Mouse (Mus musculus) heart, postnatal 0 days (tissue): ENCODE measurements around the gene Sgk1. TPM values are rescaled to one million over a fixed set of nuclear protein-coding genes. Genes with fewer than 3 reads are reported as not detected.

Experiments
- ATAC-seq: fragments of 200-750 bp; cut with Nextera tagmentation; 2 replicates; pipeline ENCODE4 v1.8.0; 2017; ENCODE audit warnings: low read depth, moderate number of reproducible peaks, moderate library complexity; ENCODE audit not compliant: insufficient read depth
- DNase-seq: peaks from one replicate; pipeline ENCODE4 v3.0.0-alpha.2; 2016; ENCODE audit warnings: low spot score
- H3K27ac ChIP-seq: fragments of 300-500 bp; sonication (generic); 2 replicates; pipeline ENCODE4 v1.5.1; 2014; ENCODE audit warnings: low read depth, mild to moderate bottlenecking
- H3K27me3 ChIP-seq: fragments of 300-500 bp; sonication (generic); 2 replicates; pipeline ENCODE4 v1.6.1; 2014; ENCODE audit warnings: low read length, mixed read lengths; ENCODE audit not compliant: control insufficient read depth, insufficient read depth
- H3K36me3 ChIP-seq: fragments of 300-500 bp; sonication (generic); replicated peaks from 2 replicates; pipeline ENCODE4 v1.6.1; 2014; ENCODE audit warnings: low read length, mixed read lengths; ENCODE audit not compliant: control insufficient read depth, insufficient read depth
- H3K4me1 ChIP-seq: fragments of 300-500 bp; sonication (generic); 2 replicates; pipeline ENCODE4 v1.6.1; 2014; ENCODE audit warnings: antibody characterized with exemption; ENCODE audit not compliant: control insufficient read depth, insufficient read depth
- H3K4me2 ChIP-seq: fragments of 300-500 bp; sonication (generic); 2 replicates; pipeline ENCODE4 v1.6.1; 2014; ENCODE audit warnings: low read depth, mild to moderate bottlenecking, low read length, moderate library complexity
- H3K4me3 ChIP-seq: fragments of 300-500 bp; sonication (generic); 2 replicates; pipeline ENCODE4 v1.5.1; 2014; ENCODE audit warnings: low read depth, low read length
- H3K9ac ChIP-seq: fragments of 300-500 bp; sonication (generic); replicated peaks from 2 replicates; pipeline ENCODE4 v1.6.1; 2014; ENCODE audit warnings: low read depth, low read length, mixed read lengths
- H3K9me3 ChIP-seq: fragments of 300-500 bp; sonication (generic); replicated peaks from 2 replicates; pipeline ENCODE4 v1.6.1; 2016; ENCODE audit warnings: low read length; ENCODE audit not compliant: control insufficient read depth
- CTCF ChIP-seq: IDR thresholded peaks from 2 replicates; pipeline ENCODE4 v1.5.1; 2016; ENCODE audit warnings: antibody characterized with exemption, control low read depth, low read depth
- EP300 ChIP-seq: IDR thresholded peaks from 2 replicates; pipeline ENCODE4 v1.6.1; 2016; ENCODE audit warnings: antibody characterized with exemption, low read depth
- WGBS: fragments of 180-500 bp; shearing (Covaris S2); extraction: QIAGEN DNeasy Blood & Tissue Kit; methylation state at CpG from one replicate; pipeline ENCODE4 v1.1.7; 2014; 5-methylcytosine and 5-hydroxymethylcytosine counted together
- polyA plus RNA-seq: library from polyadenylated mRNA; unstranded; fragments of >200 nt; fragmentation: Nextera tagmentation; extraction: Ambion mirVana; gene quantifications from 2 replicates; pipeline ENCODE4 v1.2.1, GENCODE M21; 2015
- total RNA-seq: library from RNA; depleted of rRNA; stranded (reverse); fragments of >200 nt; gene quantifications from 2 replicates; pipeline ENCODE4 v1.2.3, GENCODE M21; 2014; ENCODE audit warnings: low replicate concordance; rRNA removed

Gene Sgk1
- total RNA-seq (134 and 321 TPM in 2 replicates), polyA plus RNA-seq (33.2 and 35.8 TPM in 2 replicates)

- DNase-seq (no peak), ATAC-seq (no peak)
- Histone ChIP-seq H3K27me3 (peaks cover 20% of the 10 kb centered on the region), H3K27ac (0 out of 2 replicates have a peak within 1 kb of the TSS, but pooled peaks have one; percentile 6), H3K4me3 (peak within 1 kb of the TSS; percentile 47), H3K9me3 (no peaks in the 10 kb centered on the region), H3K4me1 (no peaks in the 10 kb centered on the region), H3K4me2 (peak within 1 kb of the TSS; percentile 60), H3K36me3 (no peaks in the 10 kb centered on the region), H3K9ac (peak within 1 kb of the TSS; percentile 27; the same call in 1 of the 2 replicates)
- WGBS, result 5% methylated on average over 36 of the region's 36 CpGs
- TF ChIP-seq CTCF (no peak), EP300 (no peak)
Observed at GRCm38 (mm10) chr10:21882184-21883081, at the start of gene Sgk1. Gene Sgk1, plus strand, starts transcription at chr10:21882184.

GRCm38 (mm10) chr10:21832282-21832681 is 49.7 kb upstream of the Sgk1 start:
- ATAC-seq (no peak), DNase-seq (no peak)
- H3K4me1 ChIP-seq, result no peaks in the 10 kb centered on the region
- no peak for TF ChIP-seq EP300
- no peaks in the 10 kb centered on the region for H3K27me3 ChIP-seq
- no peak overlapping the region for H3K4me2 ChIP-seq
- no peak overlapping the region for H3K9ac ChIP-seq
- no peaks in the 10 kb centered on the region for H3K9me3 ChIP-seq
- no peak overlapping the region for H3K27ac ChIP-seq
- no peaks in the 10 kb centered on the region for H3K36me3 ChIP-seq
- H3K4me3 ChIP-seq, result no peak overlapping the region
- 68% methylated on average over 2 of the region's 2 CpGs for WGBS

- no peak for TF ChIP-seq CTCF
- TF ChIP-seq EP300, result no peak
- DNase-seq (no peak), ATAC-seq (no peak)
- Histone ChIP-seq H3K4me3 (no peak overlapping the region), H3K27ac (no peak overlapping the region), H3K4me2 (no peak overlapping the region), H3K9me3 (no peaks in the 10 kb centered on the region), H3K27me3 (no peaks in the 10 kb centered on the region), H3K4me1 (no peaks in the 10 kb centered on the region), H3K9ac (no peak overlapping the region), H3K36me3 (no peaks in the 10 kb centered on the region)
- WGBS, result 80% methylated on average over 3 of the region's 3 CpGs
Observed at GRCm38 (mm10) chr10:21833757-21834156, 48.2 kb upstream of the Sgk1 start.

- H3K4me3 ChIP-seq, result no peak overlapping the region
- DNase-seq (no peak), ATAC-seq (no peak)
- H3K9ac ChIP-seq, result no peak overlapping the region
- TF ChIP-seq CTCF (no peak), EP300 (no peak)
- WGBS, result 75% methylated on average over 7 of the region's 7 CpGs
- no peak overlapping the region for H3K4me2 ChIP-seq
- no peaks in the 10 kb centered on the region for H3K27me3 ChIP-seq
- no peaks in the 10 kb centered on the region for H3K36me3 ChIP-seq
- no peaks in the 10 kb centered on the region for H3K9me3 ChIP-seq
- H3K4me1 ChIP-seq, result no peaks in the 10 kb centered on the region
- H3K27ac ChIP-seq, result no peak overlapping the region
Observed at GRCm38 (mm10) chr10:21835077-21835476, 46.9 kb upstream of the Sgk1 start.

GRCm38 (mm10) chr10:21839248-21840155 is 42.5 kb upstream of the Sgk1 start:
- H3K36me3 ChIP-seq, result no peaks in the 10 kb centered on the region

More at GRCm38 (mm10) chr10:21839248-21840155, 42.5 kb upstream of the Sgk1 start:
- Histone ChIP-seq H3K4me3 (no peak overlapping the region), H3K4me2 (no peak overlapping the region), H3K9ac (no peak overlapping the region), H3K4me1 (no peaks in the 10 kb centered on the region), H3K27ac (no peak overlapping the region), H3K9me3 (no peaks in the 10 kb centered on the region), H3K27me3 (no peaks in the 10 kb centered on the region)
- peak; percentile 18 for DNase-seq
- no peak for ATAC-seq
- TF ChIP-seq CTCF, result no peak
- 34% methylated on average over 13 of the region's 13 CpGs for WGBS
